Mouse (Mus musculus) R1 (cell line): ENCODE data around the gene Col26a1.

ENCODE experiments used
- DNase-seq: peaks from one replicate; pipeline ENCODE4 v3.0.0-alpha.2; 2018; ENCODE audit warnings: low read depth, low spot score

The Col26a1 gene

DNA sequence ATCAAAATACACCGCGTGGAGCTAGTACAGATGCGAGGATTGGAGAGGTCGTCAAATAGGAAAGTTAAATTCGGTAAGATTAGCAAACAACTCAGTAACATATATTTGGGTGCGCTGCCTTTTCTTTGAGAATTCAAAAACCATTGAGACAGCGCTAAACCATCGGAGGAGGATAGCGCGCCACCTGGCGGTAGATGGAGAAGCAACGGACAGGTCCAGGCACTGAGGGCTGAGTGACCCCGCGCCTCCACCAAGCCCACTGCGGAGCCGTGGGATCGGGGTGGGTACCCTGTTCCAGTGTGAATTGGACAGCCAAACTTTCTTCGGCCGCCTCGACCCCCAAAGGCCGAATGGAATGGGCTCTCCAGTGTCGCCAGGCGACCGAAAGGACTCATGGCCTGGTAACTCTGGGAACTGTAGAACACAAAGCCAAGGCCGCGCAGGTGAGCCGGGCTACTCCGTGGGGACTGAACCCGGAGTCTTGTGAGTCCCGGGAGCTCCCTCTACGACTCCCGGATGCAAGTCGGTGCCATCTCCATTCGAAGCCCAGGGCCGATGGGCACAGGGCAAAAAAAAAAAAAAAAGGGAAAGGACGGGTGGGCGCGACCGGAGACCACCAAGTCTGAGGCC is 1.5 kb downstream of the Col26a1 start:
- peak; percentile 79 for DNase-seq

DNA sequence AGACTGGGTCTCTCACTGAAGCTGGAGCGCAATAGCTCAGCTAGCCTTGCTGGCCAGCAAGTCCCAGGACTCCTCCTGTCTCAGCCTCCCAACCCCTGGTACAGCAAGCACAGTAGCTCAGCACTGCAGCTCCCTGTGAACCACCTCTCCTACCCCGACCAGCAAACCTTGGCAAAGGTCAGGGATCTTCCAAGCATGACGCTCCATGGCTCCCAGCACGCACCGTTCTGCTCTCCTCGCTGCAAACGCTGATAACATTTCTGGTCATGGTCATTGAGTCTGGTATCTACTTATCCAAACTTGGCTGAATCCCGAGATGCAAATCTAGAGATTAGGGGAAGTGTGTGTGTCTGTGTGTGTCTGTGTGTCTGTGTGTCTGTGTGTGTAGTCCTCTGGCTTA is 2.9 kb downstream of the Col26a1 start:
- no peak for DNase-seq

DNA sequence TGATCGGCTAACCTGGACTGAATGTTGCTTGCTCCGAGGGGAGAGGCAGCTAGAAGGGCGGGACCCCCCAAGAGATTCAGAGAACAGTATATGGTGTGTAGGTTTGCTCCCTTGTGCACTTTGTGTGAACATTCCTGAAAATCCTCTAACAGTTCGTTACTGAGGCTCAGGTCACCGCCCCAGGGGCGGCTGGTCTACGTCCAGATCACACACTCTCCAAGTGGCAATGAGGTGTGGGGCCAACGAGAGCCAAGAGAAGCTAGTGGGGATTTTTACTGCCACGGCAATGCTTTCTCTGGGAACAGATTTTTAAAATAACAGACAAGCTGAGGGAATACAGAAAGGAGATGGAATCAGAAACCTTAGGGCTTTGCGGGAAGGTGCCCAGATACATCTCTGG is 8.7 kb downstream of the Col26a1 start:
- no peak for DNase-seq

GRCm38 (mm10) chr5:136872417-136872816 is 10.6 kb downstream of the Col26a1 start:
- no peak for DNase-seq

GRCm38 (mm10) chr5:136869451-136870114 is 13.4 kb downstream of the Col26a1 start:
- no peak for DNase-seq

- no peak for DNase-seq
These were observed 15.3 kb downstream of the Col26a1 start for GRCm38 (mm10) chr5:136867706-136868105.

DNA sequence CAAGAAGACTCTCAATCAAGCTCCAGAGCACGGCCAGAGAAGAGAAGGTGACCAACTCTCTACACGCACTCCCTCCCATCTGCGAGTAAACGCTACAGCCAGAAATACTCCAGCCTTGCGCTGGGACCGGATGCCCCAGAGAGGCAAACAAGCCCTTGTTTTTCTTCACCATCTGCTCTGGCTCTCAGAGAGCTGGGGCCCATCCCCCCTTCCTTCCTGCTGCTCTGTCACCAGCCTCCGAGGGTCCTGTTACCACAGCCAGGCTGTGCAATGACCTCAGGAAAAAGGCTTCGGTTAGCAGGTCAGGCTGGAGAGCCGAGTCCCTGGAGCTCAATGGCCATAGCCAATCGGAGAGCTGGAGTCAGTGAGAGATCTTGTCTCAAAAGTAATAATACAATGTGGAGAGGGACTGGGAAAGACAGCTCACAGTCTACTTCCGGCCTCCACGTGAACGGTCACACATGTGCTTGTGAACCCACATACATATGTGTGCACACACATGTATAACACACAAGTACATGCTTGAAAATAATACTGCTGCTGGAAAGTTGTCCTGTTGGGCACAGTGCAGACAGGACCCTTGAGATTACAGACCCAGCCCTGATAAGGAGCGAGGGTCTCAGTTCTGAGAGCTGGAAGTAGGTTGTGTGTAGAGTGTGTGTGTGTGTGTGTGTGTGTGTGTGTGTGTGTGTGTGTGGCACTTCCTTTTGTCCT is 18.9 kb downstream of the Col26a1 start:
- DNase-seq: no peak

DNA sequence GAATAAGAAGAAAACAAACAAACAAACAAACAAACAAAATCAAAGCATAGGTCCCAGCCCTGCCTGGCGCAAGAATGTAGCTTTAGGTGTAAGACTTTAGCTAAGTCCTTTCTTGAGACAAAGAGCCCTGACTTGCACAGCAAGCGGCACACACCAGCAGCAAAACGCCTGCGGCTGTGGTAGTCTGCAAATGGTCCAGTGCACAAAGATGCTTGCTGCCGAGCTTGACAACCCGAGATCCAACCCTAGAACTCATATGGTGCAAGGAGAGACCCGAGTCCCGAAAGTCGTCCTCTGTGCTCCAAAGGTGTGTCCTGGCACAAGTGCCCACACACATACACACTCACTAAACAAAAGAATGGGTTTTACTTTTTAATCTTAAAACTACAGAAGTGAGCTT is 19.7 kb downstream of the Col26a1 start:
- no peak for DNase-seq

DNA sequence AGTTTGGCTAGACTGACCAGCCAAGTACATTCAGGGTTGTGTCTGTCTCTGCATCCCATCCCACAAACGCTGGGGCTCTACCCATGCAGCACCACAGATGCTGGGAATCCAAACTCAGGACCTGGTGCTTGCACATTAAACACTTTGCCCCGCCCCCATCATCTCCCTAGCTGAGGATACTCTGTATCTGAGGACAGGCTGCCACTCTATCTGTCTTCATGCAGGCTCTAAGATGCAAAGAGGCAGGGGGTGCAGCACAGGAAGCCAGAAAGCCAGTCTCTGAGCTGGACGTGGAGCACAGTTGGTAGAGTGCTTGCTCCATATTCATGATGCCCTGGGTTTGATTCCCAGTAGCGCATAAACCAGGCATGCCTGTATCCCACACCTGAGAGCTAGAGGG is 20.2 kb downstream of the Col26a1 start:
- no peak for DNase-seq

- DNase-seq: no peak
These were observed 21.6 kb downstream of the Col26a1 start for GRCm38 (mm10) chr5:136861191-136861940.

DNA sequence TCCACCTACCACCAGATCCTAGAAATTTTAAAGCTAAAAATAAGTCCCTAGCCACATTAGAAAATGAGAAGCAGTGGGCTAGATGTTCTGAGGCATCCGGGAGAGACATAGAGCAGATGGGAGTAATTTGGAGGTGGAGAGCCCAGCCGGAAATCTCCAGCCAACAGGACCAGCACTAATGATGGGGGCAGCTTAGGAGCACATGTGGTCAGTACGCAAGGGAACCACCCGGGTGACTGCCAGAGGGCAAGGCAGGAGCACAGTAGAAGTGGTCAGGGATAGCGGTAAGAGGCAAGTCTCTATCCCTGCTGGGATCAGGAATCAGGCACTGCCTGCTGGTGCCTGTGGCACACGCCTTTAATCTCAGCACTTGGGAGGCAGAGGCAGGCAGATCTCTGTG is 32.3 kb downstream of the Col26a1 start:
- DNase-seq: no peak

GRCm38 (mm10) chr5:136846385-136847264 is 36.4 kb downstream of the Col26a1 start:
- DNase-seq: peak; percentile 69

DNA sequence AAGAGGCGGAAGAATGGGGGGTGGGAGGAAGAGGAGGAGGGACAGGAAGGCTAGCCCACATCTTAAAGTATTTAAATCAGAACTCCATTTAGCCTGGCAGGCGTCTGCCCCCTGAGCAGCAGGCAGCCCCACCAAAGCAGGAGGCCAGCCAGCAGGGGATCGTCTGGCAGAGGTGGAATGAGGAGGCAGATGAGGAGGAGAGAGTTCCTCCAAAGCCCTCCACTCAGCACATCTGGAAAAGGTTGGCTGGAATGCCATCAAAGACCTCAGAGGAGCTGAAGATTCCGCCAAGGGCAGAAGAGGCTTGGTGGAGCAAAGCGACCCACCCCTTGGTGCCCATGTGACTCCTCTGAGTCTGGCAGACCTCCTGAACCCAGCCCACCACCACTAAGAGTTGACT is 39.1 kb downstream of the Col26a1 start:
- no peak for DNase-seq

- DNase-seq: peak; percentile 54
These were observed 43.0 kb downstream of the Col26a1 start for GRCm38 (mm10) chr5:136840036-136840435.

- DNase-seq: no peak
These were observed 50.0 kb downstream of the Col26a1 start for GRCm38 (mm10) chr5:136833053-136833452.

DNA sequence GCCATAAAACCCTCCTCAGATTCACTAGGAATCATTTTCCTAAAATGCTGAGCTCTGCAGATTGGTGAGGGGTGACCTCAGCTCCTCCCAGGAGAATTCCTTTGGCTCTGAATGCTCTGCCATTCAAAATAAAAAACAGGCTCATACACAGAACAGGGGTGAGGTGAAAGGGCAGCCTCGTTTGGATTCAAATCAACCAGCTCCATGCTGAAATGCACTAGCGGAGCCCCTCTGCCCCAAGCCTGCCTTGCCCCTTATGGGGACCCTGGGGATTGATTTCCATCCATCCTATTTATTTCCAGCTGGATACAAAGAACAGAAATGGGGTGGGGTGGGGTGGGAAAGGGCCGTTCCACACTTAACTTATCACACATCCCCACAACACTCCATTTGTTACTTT is 52.9 kb downstream of the Col26a1 start:
- DNase-seq: no peak

DNA sequence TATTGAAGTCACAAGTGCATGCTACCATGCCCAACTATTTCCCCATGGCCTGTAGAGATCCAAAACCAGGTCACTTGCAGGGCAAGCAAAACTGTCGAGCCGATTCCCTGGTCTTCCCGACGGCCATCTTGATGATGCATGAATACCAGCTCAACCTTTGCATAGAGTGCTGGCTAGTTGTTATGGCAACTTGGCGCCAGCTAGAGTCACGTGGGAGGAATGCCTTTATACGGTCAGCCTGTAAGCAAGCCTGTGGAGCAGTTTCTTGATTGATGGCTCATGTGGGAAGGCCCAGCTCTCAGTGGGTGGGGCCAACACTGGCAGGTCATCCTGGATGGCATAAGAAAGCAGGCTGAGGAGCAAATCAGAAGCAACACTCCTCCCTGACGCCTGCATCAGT is 61.0 kb downstream of the Col26a1 start:
- peak; percentile 96 for DNase-seq

GRCm38 (mm10) chr5:136820911-136821310 is 62.1 kb downstream of the Col26a1 start:
- DNase-seq: peak; percentile 75

DNA sequence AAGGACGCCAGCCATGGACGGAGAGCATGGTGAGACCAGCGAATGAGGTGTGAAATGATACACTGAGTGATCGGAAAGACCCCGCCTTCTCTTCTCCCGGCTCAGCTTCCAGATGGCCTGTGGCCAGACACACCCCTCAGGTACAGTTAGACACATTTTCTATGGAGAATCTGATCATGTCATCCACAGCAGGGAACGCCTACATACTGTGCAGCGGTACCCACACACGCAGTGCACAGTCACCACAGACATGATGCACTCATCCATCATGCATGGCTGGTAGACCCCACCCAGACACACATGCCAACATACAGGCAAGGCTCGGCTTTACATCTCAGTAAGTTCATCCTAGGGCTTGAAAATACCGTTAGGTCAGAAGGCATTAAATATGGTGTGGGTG is 63.3 kb downstream of the Col26a1 start:
- no peak for DNase-seq

DNA sequence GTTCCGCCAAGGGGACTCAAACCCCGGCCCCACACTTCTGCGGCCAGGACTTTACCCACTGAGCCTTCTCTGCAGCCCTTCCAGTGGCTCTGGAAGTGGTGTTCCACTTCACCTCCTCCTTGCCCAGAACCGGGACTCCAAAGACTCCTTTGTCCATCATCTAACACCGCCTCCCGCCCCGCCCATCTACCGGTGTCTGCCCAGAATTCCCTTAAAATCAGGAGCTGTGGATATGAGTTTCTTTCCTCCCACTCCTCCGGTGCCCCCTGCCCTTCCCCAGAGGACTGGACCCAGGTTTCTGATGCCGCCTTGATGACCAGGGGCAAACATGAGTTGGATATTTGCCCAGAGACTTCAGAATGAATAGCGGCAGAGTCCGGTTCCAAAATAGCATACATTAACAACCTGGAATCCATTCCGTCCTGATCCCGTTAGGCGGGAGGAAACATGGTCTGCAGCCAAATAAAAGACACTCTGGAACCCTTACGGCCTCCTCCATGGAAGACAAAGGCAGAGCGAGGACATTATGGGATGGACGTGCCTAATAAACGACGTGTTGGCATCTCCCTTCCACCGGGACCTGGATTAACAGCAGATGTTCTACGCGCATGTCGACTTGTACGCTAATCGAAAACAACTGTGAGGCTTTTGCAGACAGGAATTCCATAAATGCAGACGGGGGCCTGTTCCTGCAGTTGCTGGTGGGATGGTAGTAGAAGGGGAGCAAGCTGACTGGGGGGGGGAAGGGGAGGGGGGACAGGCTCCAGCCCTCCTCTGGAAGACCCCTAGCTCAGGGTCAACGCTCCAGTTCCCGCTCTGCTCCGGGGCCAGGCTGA is 72.3 kb downstream of the Col26a1 start:
- DNase-seq: no peak
